Mouse (Mus musculus): ENCODE measurements at regions not wholly inside any gene's neighbourhood (a gene's known extent, or its start where the extent isn't known, plus 50 kb on each side); places are given as distances from the start of the nearest gene placed in this dataset.

DNA sequence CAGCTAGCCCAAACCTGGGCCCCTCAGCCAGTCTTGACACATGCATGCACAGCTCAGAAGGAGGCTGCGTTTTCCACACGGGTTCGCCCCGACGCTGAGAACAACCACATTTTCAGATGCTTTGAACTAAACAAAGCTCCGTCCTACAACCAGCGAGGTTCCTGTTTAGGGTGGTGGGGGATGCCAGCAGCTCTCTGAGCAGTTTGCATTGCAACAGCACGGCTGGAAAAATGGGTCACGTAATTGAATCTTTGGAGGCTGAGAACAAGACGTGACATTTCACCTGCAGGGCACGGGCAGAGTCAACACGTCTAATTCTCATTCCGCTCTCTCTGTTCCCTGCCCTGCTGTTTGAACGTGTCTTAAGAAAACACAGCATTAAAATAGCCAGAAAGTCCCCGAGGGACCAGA, 119.2 kb downstream of the Syk start:
- DNase-seq, result peak; percentile 8 to 10

DNA sequence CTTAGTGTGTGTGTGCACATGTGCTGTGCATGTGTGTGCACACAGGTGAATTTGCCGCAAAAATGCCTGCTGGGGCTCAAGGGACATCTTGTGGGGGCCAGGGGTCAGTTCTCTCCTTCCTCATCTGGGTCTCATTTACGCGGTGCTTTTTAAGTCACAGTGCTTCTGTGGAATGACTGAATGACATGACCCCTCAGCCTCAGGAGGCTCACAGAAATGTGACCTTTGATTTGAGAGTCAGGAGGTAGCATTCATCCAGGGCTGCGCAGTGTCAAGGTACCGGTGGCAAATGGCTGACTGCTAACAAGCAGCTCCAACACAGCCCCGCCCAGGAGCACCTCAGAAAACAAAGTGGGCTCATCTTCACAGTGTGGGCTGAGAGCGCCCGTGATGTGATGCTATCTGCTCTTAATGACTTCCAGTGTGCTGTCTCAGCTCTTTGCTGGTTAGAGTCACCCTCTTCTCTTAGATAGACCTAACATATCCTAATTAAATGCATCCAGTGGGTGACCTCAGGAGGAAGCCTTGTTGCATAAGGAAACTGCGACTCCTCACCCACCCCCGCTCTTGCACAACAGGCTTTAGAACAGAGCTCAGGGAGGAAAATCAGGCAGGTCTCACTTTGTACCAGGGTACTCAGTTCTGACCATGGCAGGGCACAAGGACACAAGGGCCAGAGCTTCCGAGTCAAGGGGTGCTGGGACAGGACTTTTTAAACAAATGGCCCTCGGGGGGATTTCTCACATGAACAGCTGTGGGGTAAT, 120.6 kb downstream of the Syk start:
- no peak for DNase-seq

DNA sequence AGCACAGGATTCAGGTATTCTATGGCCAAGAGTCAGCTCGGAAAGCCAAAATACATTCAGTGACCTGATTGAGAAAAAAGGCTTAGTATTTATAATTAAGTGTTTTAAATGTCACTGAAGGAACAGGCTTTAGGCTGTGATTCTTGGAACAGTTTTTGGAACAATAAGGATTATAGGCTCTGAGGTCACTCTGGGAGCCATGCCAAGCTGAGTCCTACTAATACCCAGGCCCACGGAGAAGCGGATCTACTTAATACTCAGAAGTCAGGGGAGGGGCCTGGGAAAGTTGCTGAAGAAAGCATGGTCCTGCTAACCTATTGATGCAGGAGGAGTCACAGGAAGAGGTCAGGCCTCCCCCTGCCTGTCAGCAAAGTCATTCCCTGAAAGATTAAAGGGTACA, 121.7 kb downstream of the Syk start:
- no peak for DNase-seq

DNA sequence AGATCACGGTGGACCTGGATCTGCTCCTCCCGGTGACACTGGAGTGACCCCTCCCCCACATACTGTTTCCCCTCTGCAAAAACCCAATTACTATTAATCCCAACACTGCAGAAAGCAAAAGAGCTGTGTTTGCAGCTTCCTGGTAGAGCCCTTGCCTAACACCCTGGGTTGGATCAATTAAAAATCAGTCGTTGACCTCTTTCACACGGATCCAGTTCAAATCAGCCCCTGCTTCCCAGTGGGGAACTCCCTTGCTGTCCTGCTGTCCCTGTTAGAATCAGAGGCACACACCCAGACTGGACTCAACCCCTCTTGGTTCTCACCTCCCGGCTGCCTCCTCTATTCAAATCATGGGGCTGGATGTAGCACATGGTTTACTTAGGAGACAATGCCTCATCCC, 126.6 kb downstream of the Syk start:
- DNase-seq, result no peak

DNA sequence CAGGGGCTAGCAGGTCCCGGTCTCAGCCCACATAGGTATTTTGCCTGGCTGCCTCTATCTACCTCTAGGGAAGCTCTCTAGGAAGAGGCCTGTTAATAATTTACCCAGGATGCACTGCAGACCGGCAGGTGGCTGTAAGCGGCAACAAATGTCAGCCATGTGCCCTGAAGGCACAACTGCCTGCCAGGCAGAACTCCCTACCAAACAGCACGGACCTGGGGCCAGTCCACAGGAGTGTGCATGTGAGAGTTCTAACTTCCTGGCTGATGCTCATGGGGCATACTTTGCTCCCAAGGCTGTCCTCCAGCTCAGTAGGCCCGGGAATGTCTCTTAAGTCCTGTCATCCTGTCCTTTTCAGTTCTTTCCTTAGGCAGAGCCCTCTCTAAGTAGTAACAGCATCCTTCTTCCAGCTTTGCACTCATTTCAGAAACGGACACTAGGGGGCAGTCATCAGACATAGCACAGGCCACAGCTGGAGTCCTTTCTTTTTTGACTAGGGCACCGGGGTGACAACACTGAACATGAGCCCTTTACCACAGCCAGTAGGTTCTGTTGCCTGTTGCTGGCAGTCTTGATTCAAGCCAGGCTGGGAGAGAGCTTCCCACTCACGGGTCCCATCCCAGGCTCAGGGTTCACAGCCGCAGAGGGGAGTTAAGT, 128.9 kb downstream of the Syk start:
- DNase-seq, result peak; percentile 88 to 89

DNA sequence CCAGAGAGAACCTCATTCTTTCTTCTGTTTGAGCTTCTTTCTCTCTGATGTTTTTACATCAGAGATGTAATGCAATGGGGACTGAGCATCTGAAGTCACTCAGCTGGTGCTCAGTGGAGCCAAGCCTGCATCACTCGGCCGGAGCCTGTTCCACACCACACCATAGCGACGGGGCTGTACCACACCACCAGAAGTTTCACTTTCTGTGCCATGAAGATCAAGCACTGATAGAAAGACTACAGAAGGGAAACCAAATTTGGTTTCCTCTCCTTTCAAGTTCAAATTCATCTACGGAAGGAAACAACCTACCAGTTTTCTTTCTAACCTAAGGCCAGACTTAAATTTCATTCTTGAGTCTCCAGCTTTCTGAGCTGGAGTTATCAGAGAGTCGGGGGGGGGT, 138.5 kb downstream of the Syk start:
- no peak for DNase-seq

DNA sequence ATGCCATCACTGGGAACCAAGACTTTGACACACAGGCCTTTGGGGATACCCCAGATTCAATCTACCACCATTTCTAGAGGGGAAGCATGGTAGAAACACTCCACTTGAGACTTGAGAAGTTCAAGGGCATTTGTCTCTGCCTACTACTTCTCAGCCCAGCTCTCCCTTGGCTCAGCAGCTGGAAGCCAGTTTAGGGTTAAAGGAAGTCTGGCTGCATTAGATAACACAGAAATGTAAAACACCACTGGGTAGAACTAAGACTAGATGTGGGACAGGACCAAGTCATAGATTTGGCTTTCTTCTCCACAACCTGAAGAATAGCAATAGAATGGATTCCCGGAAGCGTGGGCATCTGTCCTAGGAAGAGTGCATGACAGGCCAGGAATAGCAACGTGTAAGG, 139.7 kb downstream of the Syk start:
- DNase-seq, result no peak

DNA sequence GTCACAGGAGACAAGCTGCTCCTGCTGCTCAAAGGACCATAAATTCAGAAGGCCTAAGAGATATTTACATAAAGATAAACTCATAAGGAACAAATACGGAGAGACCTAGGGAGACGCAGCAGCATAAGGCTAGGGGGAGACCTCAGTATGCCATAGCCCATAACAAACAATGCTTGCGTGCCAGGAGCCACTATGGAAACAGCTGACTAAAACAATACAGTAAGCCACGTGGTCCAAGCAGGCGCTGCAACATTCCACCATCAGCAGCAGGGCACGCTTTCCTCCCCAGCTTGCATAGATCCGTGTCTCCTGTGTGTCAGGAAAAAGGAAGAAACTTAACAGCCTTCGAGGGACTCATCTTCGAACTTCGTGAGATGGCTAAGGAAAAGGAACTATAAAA, 143.1 kb downstream of the Syk start:
- DNase-seq, result no peak

DNA sequence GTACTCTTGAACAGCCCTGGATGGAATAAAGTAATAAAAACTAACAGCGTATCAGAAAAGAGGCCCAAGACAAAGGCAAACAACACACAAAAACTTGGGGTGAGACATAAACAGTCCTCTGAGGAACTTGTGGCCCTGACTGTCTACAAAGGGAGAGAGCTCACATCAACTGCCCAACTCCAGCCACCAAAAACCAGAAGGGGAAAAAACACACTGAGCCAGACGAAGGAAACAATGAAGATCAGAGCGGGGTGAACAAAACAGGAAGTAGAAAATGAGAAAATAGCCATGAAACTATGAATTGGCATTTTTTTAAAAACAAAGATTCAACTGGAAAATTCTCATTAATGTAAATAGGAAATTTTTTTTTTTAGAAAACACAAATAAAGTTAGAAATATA, 143.6 kb downstream of the Syk start:
- no peak for DNase-seq

DNA sequence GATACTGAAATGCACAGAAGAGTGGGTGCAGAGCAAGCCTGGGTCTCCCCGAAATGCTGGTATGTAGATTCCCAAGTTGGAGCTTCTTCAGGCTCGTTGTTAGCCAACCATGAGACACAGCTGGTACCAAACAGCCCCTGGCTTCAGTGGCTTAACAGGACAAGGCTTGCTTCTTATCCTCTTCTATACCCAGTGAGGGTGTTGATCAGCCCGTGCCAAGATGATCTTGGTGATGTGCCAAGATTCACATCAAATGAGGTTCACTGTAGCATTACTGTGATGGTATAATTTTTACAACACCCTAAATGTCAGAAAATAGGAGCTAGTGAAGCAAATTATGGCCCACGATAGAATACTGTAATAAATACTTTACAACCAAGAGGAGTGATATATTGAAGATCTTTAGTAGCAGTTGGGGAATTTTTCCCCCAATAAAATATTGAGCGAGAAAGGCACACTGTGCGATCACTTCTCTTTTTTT, 152.5 kb downstream of the Syk start:
- DNase-seq, result peak; percentile 52 to 65

DNA sequence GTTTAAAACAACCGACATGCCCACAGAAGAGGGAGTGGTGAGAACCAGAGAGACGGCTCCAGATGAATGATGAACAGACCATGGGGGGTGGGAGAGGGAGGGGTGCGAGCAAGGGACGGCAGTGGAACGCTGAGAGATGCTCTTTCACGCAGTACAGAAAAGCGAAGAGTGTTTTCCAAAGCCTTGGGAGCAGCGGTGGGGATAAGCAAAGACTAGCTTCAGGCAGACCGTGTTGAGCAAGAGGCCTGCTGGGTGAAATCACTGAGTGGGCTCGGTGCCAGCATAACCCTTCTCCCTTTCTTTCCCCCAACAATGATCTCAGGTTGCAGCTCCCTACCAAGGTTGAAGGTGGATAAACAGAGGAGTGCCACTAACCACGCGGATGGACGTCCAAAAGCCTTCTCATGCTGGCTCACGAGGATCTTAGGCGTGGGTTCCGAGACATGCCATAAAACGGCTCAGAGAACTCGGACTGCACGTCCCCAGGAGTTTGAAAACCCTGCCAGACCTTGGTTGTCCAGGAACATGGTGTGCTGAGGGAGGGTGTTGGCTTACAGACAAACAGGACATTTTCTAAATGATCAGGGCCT, 153.1 kb downstream of the Syk start:
- DNase-seq, result peak; percentile 41 to 42

DNA sequence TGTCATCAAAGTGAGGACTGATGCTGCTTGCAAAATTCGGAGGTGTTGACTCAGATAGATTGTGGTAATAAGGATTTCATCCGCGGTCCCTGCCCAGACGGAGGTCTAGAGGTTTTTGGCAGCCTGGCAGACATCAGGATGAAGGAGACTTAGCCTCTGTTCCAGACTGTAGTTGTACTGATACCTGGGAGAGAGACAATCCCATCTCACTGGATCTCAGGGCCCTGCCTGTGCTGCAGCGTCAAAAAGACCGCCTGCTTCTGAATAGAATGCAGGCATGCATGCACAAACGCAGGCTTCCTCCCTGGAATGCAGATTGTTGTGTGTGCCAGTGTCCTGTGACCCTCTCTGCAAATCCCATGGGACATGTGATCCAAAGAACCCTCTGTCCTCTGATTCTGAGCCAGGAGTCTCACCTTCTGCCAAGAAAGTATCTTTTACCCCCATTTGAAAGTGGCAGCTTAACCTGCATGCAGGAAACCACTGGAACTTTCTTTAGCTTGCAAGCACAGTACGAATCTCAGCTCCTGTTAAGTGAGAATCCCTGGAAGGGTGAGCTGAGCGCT, 155.2 kb downstream of the Syk start:
- no peak for DNase-seq

DNA sequence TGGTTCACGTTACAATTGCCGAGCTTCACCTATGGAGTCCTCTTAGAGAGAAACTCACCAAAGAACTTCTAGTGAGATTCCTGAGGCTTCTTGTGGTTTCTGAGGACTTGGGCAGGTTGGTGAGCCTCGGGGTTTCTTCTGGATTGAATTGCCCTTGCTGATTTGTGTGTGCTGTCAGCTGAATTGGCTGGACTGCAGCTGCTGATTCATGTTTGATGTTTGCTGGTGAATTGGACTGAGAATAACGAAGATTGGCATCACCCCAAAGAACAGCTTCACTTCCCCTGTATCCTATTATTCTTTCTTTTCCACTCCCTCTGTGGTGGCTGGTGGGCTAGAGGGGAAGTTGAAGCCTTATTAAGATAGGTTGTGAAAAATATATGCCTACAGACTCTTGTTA, 158.4 kb downstream of the Syk start:
- no peak for DNase-seq

DNA sequence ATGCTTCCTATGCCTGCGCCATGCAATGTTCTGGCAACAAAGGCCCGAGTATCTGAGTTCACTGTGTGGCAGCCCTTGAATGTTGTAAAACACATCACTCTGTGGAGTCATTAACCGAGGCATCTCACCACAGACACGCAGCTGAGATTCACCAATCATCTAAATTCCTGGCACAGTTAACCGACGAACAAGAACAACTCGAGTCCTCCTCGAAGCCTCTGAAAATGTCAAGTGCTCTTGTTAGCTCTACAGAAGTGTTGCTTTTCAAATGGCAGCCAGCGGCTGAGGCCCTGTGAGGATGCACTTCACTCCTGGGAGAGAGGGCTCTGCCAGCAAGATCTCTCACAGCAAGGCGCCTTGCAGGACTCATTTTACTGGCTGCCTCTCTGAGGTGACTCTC, 173.0 kb downstream of the Syk start:
- DNase-seq, result no peak

DNA sequence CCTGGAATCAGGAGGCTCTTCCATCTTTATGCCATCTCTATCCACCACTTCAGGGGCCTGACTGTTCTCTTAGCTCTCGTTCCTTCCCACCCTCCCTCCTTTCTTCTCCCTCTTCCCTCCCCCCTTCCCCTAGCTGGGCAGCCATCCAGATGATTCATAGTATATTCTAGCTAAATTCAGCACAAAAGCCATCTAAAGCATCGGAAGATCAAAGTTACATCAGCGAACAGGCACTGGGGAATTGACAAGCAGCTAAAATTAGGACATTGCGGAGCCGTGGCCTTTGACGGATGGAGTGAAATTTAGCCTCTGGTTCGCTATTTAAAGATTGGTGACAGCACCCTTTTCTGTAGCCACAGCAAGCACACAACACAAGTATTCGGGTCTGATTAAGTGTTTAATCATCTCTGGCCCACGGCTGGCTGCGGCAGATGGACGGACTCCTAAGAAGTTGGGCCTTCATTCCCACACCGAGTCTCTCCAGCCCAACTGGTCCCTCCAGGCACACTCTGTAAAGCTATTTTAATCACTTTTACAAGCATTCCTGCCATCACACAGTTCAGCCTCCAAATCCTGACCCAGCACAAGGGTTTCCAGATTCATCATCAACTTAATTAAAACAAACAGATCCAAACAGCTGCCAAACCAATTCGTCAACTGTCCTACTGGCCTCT, 163.8 kb downstream of the Auh start:
- DNase-seq, result peak; percentile 9 to 20

DNA sequence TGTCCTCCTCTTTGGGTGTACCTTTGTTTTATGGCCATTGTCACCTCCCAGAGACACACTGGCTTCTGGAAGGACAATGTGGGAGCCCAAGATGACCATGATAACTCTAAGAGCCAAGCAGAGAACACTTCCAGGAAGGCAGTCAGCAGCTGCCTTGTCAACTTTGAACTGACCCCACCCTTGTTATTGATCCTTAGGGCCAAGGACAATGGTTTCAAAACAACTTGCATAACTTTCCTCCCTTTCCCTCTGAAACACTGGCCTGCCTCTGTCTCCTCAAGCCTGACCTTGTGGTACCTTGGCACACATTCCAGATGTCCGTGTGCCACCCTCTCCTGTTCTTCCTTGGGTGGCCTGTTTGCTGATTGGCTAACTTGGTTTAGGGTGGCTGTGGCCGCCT, 163.2 kb downstream of the Auh start:
- no peak for DNase-seq

DNA sequence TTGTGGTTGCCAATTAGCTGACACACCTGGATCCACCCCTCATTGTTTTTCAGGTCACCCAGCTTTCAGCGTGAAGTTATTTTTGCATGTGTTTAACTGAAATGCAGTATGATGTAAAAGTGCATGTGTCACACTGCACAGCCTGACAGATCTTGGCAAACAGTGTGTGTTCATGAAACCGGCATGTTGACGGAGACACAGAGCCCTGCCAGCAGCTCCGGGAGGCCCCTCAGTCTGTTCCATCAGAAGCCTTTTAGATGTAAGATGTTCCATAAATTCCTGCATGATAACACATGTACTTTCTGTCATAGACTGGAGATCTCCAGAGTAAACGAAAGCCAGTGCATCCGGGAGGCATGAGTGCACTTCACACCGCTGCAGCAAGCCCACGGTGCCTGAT, 159.5 kb downstream of the Auh start:
- DNase-seq, result no peak

DNA sequence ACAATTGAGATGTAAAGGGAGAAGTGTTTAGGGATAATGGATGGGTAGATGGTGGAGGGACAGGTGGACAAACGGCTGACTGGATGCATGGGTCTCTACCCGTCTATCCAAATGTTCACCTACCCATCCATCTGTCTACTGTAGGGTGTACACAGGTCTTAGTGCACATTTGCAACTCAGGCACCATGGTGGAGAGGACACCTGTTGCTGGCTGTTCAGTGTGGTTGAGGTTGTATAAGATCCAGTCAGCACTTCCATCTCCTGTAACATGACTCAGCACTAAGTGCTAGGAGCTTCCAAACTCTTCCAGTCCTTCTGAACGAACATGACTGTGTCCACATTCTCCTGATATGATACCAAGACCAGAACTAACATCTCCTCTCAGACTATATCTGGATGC, 158.0 kb downstream of the Auh start:
- DNase-seq, result no peak

DNA sequence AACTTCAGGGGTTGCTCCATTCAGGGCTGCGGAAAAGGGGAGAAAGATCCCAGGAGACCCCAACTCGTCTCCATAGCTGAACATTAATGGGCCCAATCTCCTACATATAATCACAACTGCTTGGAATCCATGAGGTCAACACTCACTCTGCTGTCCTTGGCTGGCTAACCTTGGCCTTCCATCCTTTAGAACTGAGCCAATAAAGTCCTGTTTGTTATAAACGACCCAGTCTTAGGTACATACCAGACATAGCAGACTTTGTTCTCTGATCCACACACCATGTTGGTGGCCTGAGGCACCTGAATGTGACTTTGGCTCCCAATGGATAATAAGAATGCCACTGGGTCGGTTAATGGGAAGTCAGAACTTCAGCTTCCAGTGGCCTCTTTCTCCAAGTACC, 157.4 kb downstream of the Auh start:
- DNase-seq, result no peak

DNA sequence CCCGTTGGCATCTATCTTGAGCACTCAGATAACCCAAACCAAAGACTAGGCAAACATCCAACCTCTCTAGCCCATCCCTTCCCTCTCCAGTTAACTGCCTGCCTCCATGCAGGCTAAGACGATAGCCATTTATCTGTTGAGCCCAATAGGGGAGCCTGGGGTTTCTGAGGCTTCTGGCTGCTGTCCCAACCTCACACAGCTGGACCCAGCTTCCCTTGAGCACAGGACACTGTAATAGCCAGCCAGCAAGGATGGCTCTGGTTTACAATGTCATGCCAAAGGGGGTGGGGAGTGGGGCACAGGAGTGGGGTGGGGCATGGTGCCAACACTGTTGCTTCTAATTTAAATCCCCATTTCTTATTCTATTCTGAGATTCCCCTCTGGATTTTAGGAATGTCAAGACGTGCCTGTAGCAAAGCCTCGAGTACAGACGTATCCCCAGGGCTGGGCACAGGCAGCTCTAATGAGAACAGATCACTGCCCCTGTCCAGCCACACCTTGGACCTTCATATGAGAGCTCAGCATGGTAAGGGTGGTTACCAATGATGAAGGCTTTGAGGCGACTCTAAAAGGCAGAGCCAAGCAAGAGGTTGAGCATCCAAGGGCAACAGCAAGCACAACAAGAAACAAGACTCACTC, 152.0 kb downstream of the Auh start:
- no peak for DNase-seq

DNA sequence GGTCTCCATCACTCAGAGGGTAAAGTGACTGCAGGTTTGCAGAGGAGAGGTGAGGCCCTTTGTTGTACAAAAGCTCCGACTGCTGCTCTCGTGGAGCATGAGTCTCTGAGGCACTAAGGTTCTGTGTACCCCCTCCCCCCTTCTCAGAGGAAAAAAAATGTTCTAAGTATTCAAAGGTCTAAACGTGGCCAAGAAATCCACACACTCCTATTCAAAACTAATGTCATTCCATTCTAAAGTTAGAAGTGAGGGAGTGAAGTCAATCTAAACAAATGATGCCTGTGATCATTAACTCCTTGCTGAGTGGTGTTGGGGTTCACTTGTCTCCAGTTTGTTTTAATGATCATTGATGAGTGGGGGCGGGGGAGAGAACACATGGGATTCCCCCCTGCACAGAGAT, 150.6 kb downstream of the Auh start:
- DNase-seq, result no peak
